Mouse (Mus musculus) myocyte (in vitro differentiated cells): ENCODE measurements around the gene 1700022I11Rik.

Source experiments
- MAX ChIP-seq: IDR thresholded peaks from one replicate; pipeline ENCODE4 v1.6.1; 2011; ENCODE audit warnings: low read depth, mild to moderate bottlenecking, control low read depth
- POLR2A ChIP-seq: IDR thresholded peaks from one replicate; pipeline ENCODE4 v1.6.1; 2011; ENCODE audit warnings: low read depth, mild to moderate bottlenecking, control low read depth, moderate library complexity; ENCODE audit not compliant: insufficient read length

GRCm38 (mm10) chr4:43021341-43021740 is 51.9 kb downstream of the 1700022I11Rik start:
- no peak for TF ChIP-seq POLR2A
- no peak for TF ChIP-seq MAX
